Mouse (Mus musculus) hindbrain, embryonic 10.5 days (tissue): ENCODE measurements around the gene Tgif2. TPM values are rescaled to one million over a fixed set of nuclear protein-coding genes. Genes with fewer than 3 reads are reported as not detected.
A peak's percentile ranks its signal among the peaks of the same experiment; 100 is the strongest.
"Not testable (repeated sequence)": the region's sequence is repeated elsewhere in the genome, so short reads cannot be mapped to it uniquely, and the experiment has no call there.

Source experiments
- DNase-seq: peaks from one replicate; pipeline ENCODE4 v3.0.0-alpha.2; 2017; ENCODE audit warnings: low spot score
- H3K27ac ChIP-seq: fragments of 300-500 bp; sonication (generic); 2 replicates; pipeline ENCODE4 v1.5.1; 2016; ENCODE audit warnings: mild to moderate bottlenecking, moderate library complexity
- H3K27me3 ChIP-seq: fragments of 300-500 bp; sonication (generic); 2 replicates; pipeline ENCODE4 v1.6.1; 2016; ENCODE audit warnings: mild to moderate bottlenecking; ENCODE audit not compliant: poor library complexity, insufficient read depth, severe bottlenecking
- H3K36me3 ChIP-seq: fragments of 300-500 bp; sonication (generic); 2 replicates; pipeline ENCODE4 v1.6.1; 2016; ENCODE audit warnings: mild to moderate bottlenecking, moderate library complexity
- H3K4me1 ChIP-seq: fragments of 300-500 bp; sonication (generic); replicated peaks from 2 replicates; pipeline ENCODE4 v1.6.1; 2016; ENCODE audit warnings: mild to moderate bottlenecking
- H3K4me3 ChIP-seq: fragments of 300-500 bp; sonication (generic); 2 replicates; pipeline ENCODE4 v1.5.1; 2016; ENCODE audit warnings: mild to moderate bottlenecking, moderate library complexity
- H3K9me3 ChIP-seq: fragments of 300-500 bp; sonication (generic); 2 replicates; pipeline ENCODE4 v1.6.1; 2016; ENCODE audit warnings: mild to moderate bottlenecking, moderate library complexity
- WGBS: fragments of 180-500 bp; shearing (Covaris S2); methylation state at CpG from one replicate; pipeline ENCODE4 v1.1.7; 2016; 5-methylcytosine and 5-hydroxymethylcytosine counted together
- polyA plus RNA-seq: library from polyadenylated mRNA; unstranded; fragments of >200 nt; fragmentation: Nextera tagmentation; extraction: Ambion mirVana; gene quantifications from 2 replicates; pipeline ENCODE4 v1.2.1, GENCODE M21; 2016

Tgif2 gene
- polyA plus RNA-seq, 1 experiment from 2014 or later = 88.4 TPM

GRCm38 (mm10) chr2:156869554-156869953 lies 29.7 kb downstream of the Tgif2 start:
- Histone ChIP-seq H3K9me3 (no peaks in the 10 kb centered on the region), H3K36me3 (peaks cover 98% of the 10 kb centered on the region), H3K27me3 (no peaks in the 10 kb centered on the region), H3K4me3 (no peak overlapping the region), H3K4me1 (peaks cover 1% of the 10 kb centered on the region), H3K27ac (no peak overlapping the region)
- WGBS = 92% methylated on average over 7 of the region's 7 CpGs
- no peak for DNase-seq

GRCm38 (mm10) chr2:156870519-156870918 lies 30.7 kb downstream of the Tgif2 start:
- H3K36me3 ChIP-seq = peaks cover 99% of the 10 kb centered on the region
- no peak for DNase-seq

GRCm38 (mm10) chr2:156873629-156874028 lies 33.8 kb downstream of the Tgif2 start:
- peaks cover 4% of the 10 kb centered on the region; the same call in 1 of the 2 replicates for H3K4me1 ChIP-seq
- no peak overlapping the region for H3K27ac ChIP-seq
- no peak overlapping the region for H3K4me3 ChIP-seq
- peaks cover 71% of the 10 kb centered on the region for H3K36me3 ChIP-seq
- no peaks in the 10 kb centered on the region for H3K9me3 ChIP-seq
- WGBS = 35% methylated on average over 5 of the region's 5 CpGs
- peak; percentile 62 for DNase-seq
- H3K27me3 ChIP-seq = no peaks in the 10 kb centered on the region

More at GRCm38 (mm10) chr2:156870519-156870918, 30.7 kb downstream of the Tgif2 start:
- Histone ChIP-seq H3K4me1 (no peaks in the 10 kb centered on the region), H3K27me3 (no peaks in the 10 kb centered on the region), H3K9me3 (no peaks in the 10 kb centered on the region), H3K27ac (no peak overlapping the region), H3K4me3 (no peak overlapping the region)
- WGBS = 84% methylated on average over 6 of the region's 6 CpGs

- Histone ChIP-seq H3K9me3 (no peaks in the 10 kb centered on the region), H3K27ac (no peak overlapping the region), H3K36me3 (peaks cover 66% of the 10 kb centered on the region), H3K4me1 (peaks cover 7% of the 10 kb centered on the region; the same call in 1 of the 2 replicates), H3K4me3 (no peak overlapping the region), H3K27me3 (no peaks in the 10 kb centered on the region)
- no peak for DNase-seq
- 91% methylated on average over 8 of the region's 8 CpGs for WGBS
Measured at GRCm38 (mm10) chr2:156874047-156874759, 34.4 kb downstream of the Tgif2 start.

- WGBS = 93% methylated on average over 4 of the region's 4 CpGs
- no peaks in the 10 kb centered on the region for H3K9me3 ChIP-seq
- H3K27me3 ChIP-seq = no peaks in the 10 kb centered on the region
- H3K36me3 ChIP-seq = peaks cover 58% of the 10 kb centered on the region
- no peak overlapping the region for H3K4me3 ChIP-seq
- no peak overlapping the region for H3K27ac ChIP-seq
- peaks cover 7% of the 10 kb centered on the region; the same call in 1 of the 2 replicates for H3K4me1 ChIP-seq
- no peak for DNase-seq
Measured at GRCm38 (mm10) chr2:156874760-156875510, 35.1 kb downstream of the Tgif2 start.

GRCm38 (mm10) chr2:156877726-156878125 lies 37.9 kb downstream of the Tgif2 start:
- no peak overlapping the region for H3K4me3 ChIP-seq
- 0 out of 2 replicates have a peak overlapping the region, but pooled peaks have one; percentile 23 for H3K27ac ChIP-seq
- H3K9me3 ChIP-seq = no peaks in the 10 kb centered on the region
- H3K36me3 ChIP-seq = peaks cover 31% of the 10 kb centered on the region
- DNase-seq = no peak
- no peaks in the 10 kb centered on the region for H3K27me3 ChIP-seq
- H3K4me1 ChIP-seq = peaks cover 10% of the 10 kb centered on the region; the same call in 1 of the 2 replicates
- 68% methylated on average over 9 of the region's 9 CpGs for whole genome bisulfite sequencing

- Histone ChIP-seq H3K27ac (0 out of 2 replicates have a peak overlapping the region, but pooled peaks have one; percentile 1), H3K27me3 (no peaks in the 10 kb centered on the region), H3K4me3 (no peak overlapping the region), H3K4me1 (peaks cover 10% of the 10 kb centered on the region; the same call in 1 of the 2 replicates), H3K9me3 (no peaks in the 10 kb centered on the region), H3K36me3 (peaks cover 13% of the 10 kb centered on the region)
- no peak for DNase-seq
- WGBS = 87% methylated on average over 3 of the region's 3 CpGs
Measured at GRCm38 (mm10) chr2:156879541-156879940, 39.7 kb downstream of the Tgif2 start.

GRCm38 (mm10) chr2:156882431-156883001 lies 42.7 kb downstream of the Tgif2 start:
- Histone ChIP-seq H3K9me3 (no peaks in the 10 kb centered on the region), H3K4me3 (no peak overlapping the region), H3K4me1 (peaks cover 24% of the 10 kb centered on the region), H3K27ac (no peak overlapping the region), H3K27me3 (no peaks in the 10 kb centered on the region), H3K36me3 (no peaks in the 10 kb centered on the region)
- no peak for DNase-seq
- WGBS = 39% methylated on average over 10 of the region's 10 CpGs

- Histone ChIP-seq H3K27me3 (no peaks in the 10 kb centered on the region), H3K9me3 (no peaks in the 10 kb centered on the region), H3K36me3 (no peaks in the 10 kb centered on the region), H3K27ac (no peak overlapping the region), H3K4me3 (no peak overlapping the region), H3K4me1 (peaks cover 16% of the 10 kb centered on the region; the same call in 1 of the 2 replicates)
- WGBS = 92% methylated on average over 10 of the region's 10 CpGs
- no peak for DNase-seq
Measured at GRCm38 (mm10) chr2:156884396-156885211, 44.8 kb downstream of the Tgif2 start.

GRCm38 (mm10) chr2:156885666-156886065 lies 45.9 kb downstream of the Tgif2 start:
- peaks cover 16% of the 10 kb centered on the region; the same call in 1 of the 2 replicates for H3K4me1 ChIP-seq
- not testable (repeated sequence) for H3K36me3 ChIP-seq, H3K9me3 ChIP-seq, DNase-seq, H3K27me3 ChIP-seq, H3K27ac ChIP-seq, H3K4me3 ChIP-seq
- 54% methylated on average over 2 of the region's 2 CpGs for WGBS

- peak; percentile 29 for DNase-seq
- no peak overlapping the region for H3K27ac ChIP-seq
- no peaks in the 10 kb centered on the region for H3K36me3 ChIP-seq
- WGBS = 75% methylated on average over 10 of the region's 10 CpGs
- H3K9me3 ChIP-seq = no peaks in the 10 kb centered on the region
- no peak overlapping the region for H3K4me3 ChIP-seq
- H3K27me3 ChIP-seq = no peaks in the 10 kb centered on the region
- peaks cover 15% of the 10 kb centered on the region; the same call in 1 of the 2 replicates for H3K4me1 ChIP-seq
Measured at GRCm38 (mm10) chr2:156886084-156886631, 46.4 kb downstream of the Tgif2 start.

- Histone ChIP-seq H3K4me3 (no peak within 1 kb of the TSS), H3K27ac (no peak within 1 kb of the TSS), H3K4me1 (peaks cover 17% of the 10 kb centered on the region), H3K27me3 (no peaks in the 10 kb centered on the region), H3K36me3 (no peaks in the 10 kb centered on the region), H3K9me3 (no peaks in the 10 kb centered on the region)
- 63% methylated on average over 6 of the region's 6 CpGs for WGBS
- DNase-seq = no peak
Measured at GRCm38 (mm10) chr2:156887017-156887416, 47.2 kb downstream of the Tgif2 start, which contains the start of gene Sla2. Gene Sla2 (minus strand): TSS chr2:156887192.
